Mouse (Mus musculus) lung, embryonic 14.5 days (tissue): ENCODE measurements around the gene Tie1. TPM values are rescaled to one million over a fixed set of nuclear protein-coding genes. Genes with fewer than 3 reads are reported as not detected.

Source experiments
- ATAC-seq: fragments of 200-750 bp; cut with Nextera tagmentation; 2 replicates; pipeline ENCODE4 v1.8.0; 2017; ENCODE audit warnings: mild to moderate bottlenecking, moderate TSS enrichment, moderate library complexity; ENCODE audit not compliant: insufficient read depth
- DNase-seq: peaks from one replicate; pipeline ENCODE4 v3.0.0-alpha.2; 2015
- H3K27ac ChIP-seq: fragments of 300-500 bp; sonication (generic); 2 replicates; pipeline ENCODE4 v1.5.1; 2014; ENCODE audit warnings: low read depth, mild to moderate bottlenecking, moderate library complexity
- H3K27me3 ChIP-seq: fragments of 300-500 bp; sonication (generic); 2 replicates; pipeline ENCODE4 v1.6.1; 2014; ENCODE audit warnings: low read length, control low read depth; ENCODE audit not compliant: insufficient read depth
- H3K36me3 ChIP-seq: fragments of 300-500 bp; sonication (generic); 2 replicates; pipeline ENCODE4 v1.6.1; 2014; ENCODE audit warnings: control low read depth; ENCODE audit not compliant: insufficient read depth
- H3K4me1 ChIP-seq: fragments of 300-500 bp; sonication (generic); 2 replicates; pipeline ENCODE4 v1.6.1; 2014; ENCODE audit warnings: antibody characterized with exemption, control low read depth; ENCODE audit not compliant: insufficient read depth
- H3K4me2 ChIP-seq: fragments of 300-500 bp; sonication (generic); 2 replicates; pipeline ENCODE4 v1.6.1; 2014; ENCODE audit warnings: mild to moderate bottlenecking
- H3K4me3 ChIP-seq: fragments of 300-500 bp; sonication (generic); 2 replicates; pipeline ENCODE4 v1.5.1; 2014; ENCODE audit warnings: low read depth, low read length
- H3K9ac ChIP-seq: fragments of 300-500 bp; sonication (generic); 2 replicates; pipeline ENCODE4 v1.6.1; 2014
- H3K9me3 ChIP-seq: fragments of 300-500 bp; sonication (generic); 2 replicates; pipeline ENCODE4 v1.6.1; 2016; ENCODE audit warnings: low read depth, low read length, control low read depth
- CTCF ChIP-seq: IDR thresholded peaks from 2 replicates; pipeline ENCODE4 v1.5.1; 2016; ENCODE audit warnings: antibody characterized with exemption, low read depth
- WGBS: fragments of 180-500 bp; shearing (Covaris S2); extraction: QIAGEN DNeasy Blood & Tissue Kit; methylation state at CpG from one replicate; pipeline ENCODE4 v1.1.7; 2014; 5-methylcytosine and 5-hydroxymethylcytosine counted together
- polyA plus RNA-seq: library from polyadenylated mRNA; unstranded; fragments of >200 nt; fragmentation: Nextera tagmentation; extraction: Ambion mirVana; gene quantifications from 2 replicates; pipeline ENCODE4 v1.2.1, GENCODE M21; 2014

The Tie1 gene
- polyA plus RNA-seq, 1 experiment from 2014 or later: 54.2 TPM

DNA sequence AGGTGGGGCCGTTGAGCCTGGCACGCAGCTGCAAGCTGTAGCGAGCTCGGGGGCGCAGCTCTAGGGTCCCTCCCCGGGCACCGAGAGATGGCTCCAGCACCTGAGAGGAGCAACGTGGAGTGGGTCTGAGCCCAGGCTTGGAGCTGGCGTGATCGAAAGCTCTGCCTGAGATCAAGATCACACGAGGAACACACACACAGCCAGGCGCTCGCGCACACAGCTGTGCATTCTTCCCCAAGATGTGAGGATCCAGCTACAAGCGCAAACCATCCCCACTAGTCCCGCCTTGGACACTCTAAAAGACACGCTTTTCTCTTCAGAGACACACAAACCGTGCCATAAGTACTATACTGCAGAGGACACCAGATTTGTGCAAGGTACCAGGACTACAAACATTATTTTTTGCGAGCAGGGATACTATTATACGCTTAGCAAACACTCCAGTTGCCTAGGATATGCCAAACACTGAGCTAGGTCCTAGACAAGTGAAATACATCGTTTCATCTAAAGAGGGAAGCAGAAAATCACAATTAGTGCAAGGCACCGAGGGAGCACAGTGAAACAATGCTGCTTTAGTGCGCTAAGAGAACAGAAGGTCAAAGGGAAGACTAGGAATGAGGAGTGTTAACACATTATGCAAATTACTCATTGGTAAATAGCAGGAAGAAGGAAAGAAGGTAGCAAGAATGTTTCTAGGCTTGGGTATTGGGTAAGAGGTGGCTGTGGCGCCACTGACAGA, 43.3 kb downstream of the Tie1 start:
- no peaks in the 10 kb centered on the region for H3K27me3 ChIP-seq
- no peak overlapping the region for H3K27ac ChIP-seq
- no peaks in the 10 kb centered on the region for H3K36me3 ChIP-seq
- ATAC-seq (peak; percentile 28; the same call in 1 of the 2 replicates), DNase-seq (no peak)
- no peaks in the 10 kb centered on the region for H3K4me1 ChIP-seq
- WGBS: 26% methylated on average over 24 of the region's 24 CpGs
- H3K9me3 ChIP-seq: no peaks in the 10 kb centered on the region
- peak overlapping the region; percentile 31 for H3K4me3 ChIP-seq
- TF ChIP-seq CTCF: no peak
- H3K4me2 ChIP-seq: peak overlapping the region; percentile 65
- H3K9ac ChIP-seq: peak overlapping the region; percentile 27; the same call in 1 of the 2 replicates

DNA sequence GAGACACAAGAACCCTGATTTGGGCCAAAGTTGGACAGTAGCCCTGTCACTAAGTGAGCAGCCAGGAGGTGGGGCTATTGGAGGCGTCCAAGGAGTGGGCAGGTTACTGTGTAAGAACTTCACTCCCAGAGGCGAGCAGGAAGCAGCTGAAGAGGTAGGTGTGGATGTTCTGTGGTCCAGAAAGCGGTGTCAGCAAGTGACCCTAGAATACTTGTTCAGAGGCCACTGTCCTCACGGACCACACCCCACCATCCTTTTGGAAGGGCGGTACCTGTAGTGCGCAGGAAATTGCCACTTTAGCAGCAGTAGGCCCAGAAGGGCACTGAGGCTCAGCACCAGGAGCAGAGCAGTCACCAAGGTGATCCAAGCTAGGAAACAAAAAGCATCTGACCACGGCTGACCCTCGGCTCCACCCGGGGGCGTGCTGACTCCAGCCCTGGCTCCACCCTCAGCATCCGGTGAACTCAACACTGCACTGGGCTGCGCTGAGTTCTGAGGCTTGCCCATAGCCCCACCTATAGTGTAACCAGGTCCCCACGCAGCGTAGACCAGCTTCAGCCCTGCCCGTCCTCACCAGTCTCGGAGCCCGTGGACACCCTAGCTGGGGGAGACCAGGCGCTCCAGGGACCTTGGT, 44.0 kb downstream of the Tie1 start:
- no peaks in the 10 kb centered on the region for H3K4me1 ChIP-seq
- H3K27ac ChIP-seq: no peak overlapping the region
- DNase-seq (peak; percentile 55), ATAC-seq (peak; percentile 77)
- H3K4me3 ChIP-seq: peak overlapping the region; percentile 31
- H3K9me3 ChIP-seq: no peaks in the 10 kb centered on the region
- H3K4me2 ChIP-seq: peak overlapping the region; percentile 65
- peak overlapping the region; percentile 27; the same call in 1 of the 2 replicates for H3K9ac ChIP-seq
- H3K27me3 ChIP-seq: no peaks in the 10 kb centered on the region
- 19% methylated on average over 18 of the region's 18 CpGs for WGBS
- peak; percentile 46 for TF ChIP-seq CTCF
- H3K36me3 ChIP-seq: no peaks in the 10 kb centered on the region

DNA sequence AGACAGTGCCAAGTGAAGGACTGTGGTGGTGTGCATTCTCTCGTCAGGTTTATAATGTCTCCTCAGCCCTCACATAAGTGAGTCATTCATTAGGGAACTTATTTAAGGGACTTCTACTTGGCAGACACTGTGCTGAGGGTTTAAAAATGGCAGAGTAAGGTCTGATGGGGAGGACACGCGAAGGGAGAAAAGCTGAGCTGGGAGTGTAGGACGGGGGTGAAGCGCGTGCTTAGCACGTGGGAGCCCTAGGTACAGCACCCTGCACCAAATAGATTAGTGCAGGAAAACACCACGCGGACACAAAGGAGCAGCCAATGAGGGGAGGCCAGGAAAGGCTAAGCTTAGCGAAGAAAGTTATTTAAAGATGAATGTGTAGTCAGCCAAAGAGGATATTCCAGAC, 44.8 kb downstream of the Tie1 start:
- Histone ChIP-seq H3K4me2 (no peak overlapping the region), H3K9me3 (no peaks in the 10 kb centered on the region), H3K27ac (no peak overlapping the region), H3K36me3 (no peaks in the 10 kb centered on the region), H3K27me3 (no peaks in the 10 kb centered on the region), H3K9ac (no peak overlapping the region), H3K4me1 (no peaks in the 10 kb centered on the region), H3K4me3 (no peak overlapping the region)
- ATAC-seq: no peak
- no peak for DNase-seq
- WGBS: 77% methylated on average over 10 of the region's 10 CpGs
- TF ChIP-seq CTCF: no peak

DNA sequence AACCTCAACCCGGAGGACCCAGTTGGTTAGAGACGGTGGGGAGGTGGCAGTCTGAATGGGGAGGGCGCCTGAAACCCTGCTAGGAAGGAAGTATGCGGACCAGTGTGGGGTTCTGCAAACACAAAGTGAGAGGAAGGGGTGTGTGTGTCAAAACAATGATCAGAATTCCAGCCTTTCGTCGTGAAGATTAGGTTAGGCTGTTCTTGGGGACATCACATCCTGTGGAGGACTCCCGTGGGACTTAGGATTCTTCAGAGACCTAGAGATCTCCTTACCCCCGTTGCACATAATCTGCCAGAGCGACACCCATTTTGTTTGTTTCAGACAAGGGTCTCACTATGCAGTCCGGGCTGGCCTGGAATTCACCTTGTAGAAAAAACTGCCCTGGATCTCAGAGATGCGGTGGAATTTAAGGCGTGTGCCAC, 52.0 kb downstream of the Tie1 start:
- Histone ChIP-seq H3K27me3 (no peaks in the 10 kb centered on the region), H3K9me3 (no peaks in the 10 kb centered on the region), H3K36me3 (peaks cover 30% of the 10 kb centered on the region), H3K4me3 (peak overlapping the region; percentile 85), H3K4me1 (peaks cover 16% of the 10 kb centered on the region), H3K9ac (peak overlapping the region; percentile 58), H3K4me2 (peak overlapping the region; percentile 88), H3K27ac (peak overlapping the region; percentile 84)
- ATAC-seq: 0 out of 2 replicates have a peak, but pooled peaks have one; percentile 15
- peak; percentile 68 for DNase-seq
- 4% methylated on average over 12 of the region's 12 CpGs for WGBS
- TF ChIP-seq CTCF: no peak

DNA sequence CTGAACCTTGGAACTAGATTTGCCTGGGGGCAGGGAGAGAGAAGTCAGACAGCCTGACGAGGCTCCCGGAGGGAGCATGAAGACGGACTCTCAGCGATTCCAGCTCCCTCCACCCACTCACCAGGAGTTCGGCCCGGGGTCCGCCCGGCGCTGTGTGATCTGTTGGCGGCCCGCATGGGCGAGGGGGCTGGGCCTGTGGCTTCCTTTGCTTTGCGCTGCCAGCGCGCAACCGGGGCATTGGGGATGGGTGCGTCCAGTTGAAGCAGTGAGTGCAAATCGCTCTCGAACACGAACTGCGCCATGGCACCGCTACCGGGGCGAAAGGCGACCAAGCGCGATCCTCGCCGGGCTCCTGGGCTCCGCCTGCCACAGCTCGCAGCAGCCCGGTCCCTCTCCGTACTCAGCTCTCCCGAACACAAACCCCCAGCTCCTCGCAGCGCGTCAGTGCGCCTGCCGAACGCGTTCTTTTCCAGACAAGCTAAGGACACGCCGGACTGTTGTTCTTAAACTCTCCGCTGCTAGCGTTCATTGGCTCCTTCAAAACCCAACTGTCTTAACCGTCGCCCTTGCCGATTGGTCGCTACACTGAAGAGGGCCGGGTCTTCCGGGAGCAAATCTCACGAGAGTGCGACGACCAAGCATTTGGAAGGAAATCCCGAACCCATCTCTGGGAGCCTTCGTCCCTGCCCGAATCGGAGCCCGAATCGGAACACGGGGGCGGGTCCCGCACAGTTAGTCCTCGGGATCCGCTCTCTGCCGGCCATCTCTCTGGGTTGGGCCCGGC, 52.8 kb downstream of the Tie1 start, which contains the start of gene Cdc20:
TSS of gene Cdc20 (minus strand) at position 533 of the 784 bp plus-strand sequence.
- peak within 1 kb of the TSS; percentile 88 for H3K4me2 ChIP-seq
- H3K9me3 ChIP-seq: no peaks in the 10 kb centered on the region
- under 1% methylated on average over 67 of the region's 67 CpGs for WGBS
- peaks cover 38% of the 10 kb centered on the region for H3K36me3 ChIP-seq
- H3K4me1 ChIP-seq: peaks cover 16% of the 10 kb centered on the region
- H3K9ac ChIP-seq: peak within 1 kb of the TSS; percentile 90
- ATAC-seq: peak; percentile 96
- peak within 1 kb of the TSS; percentile 85 for H3K4me3 ChIP-seq
- peak within 1 kb of the TSS; percentile 84 for H3K27ac ChIP-seq
- DNase-seq: peak; percentile 98
- no peaks in the 10 kb centered on the region for H3K27me3 ChIP-seq
- no peak for TF ChIP-seq CTCF

DNA sequence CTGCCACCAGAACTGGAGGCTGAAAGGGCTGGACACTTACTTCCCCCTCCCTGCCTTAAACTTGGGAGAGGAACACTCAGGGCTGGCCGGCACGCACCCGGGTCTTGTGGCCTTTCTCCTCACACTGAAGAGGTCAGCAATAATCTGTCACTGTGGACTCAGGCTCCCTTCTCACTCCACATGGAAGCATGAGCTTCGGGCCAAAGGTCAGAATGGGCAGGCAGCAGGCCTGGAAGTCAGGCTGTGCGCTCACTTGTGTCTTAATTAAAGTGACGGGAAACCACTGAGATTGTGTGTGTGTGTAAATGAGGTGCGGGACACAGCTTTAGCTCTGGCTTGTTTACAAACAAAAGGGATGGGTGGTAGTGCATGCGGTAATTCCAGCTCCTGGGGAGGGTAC, 57.5 kb downstream of the Tie1 start:
- no peak for TF ChIP-seq CTCF
- Histone ChIP-seq H3K36me3 (peaks cover 56% of the 10 kb centered on the region), H3K4me1 (peaks cover 22% of the 10 kb centered on the region), H3K27ac (no peak overlapping the region), H3K9ac (no peak overlapping the region), H3K9me3 (no peaks in the 10 kb centered on the region), H3K4me3 (no peak overlapping the region), H3K4me2 (no peak overlapping the region), H3K27me3 (no peaks in the 10 kb centered on the region)
- ATAC-seq (no peak), DNase-seq (no peak)
- 56% methylated on average over 8 of the region's 8 CpGs for WGBS
